Mouse (Mus musculus) erythroblast, adult 5-6 weeks (primary cell): ENCODE results near the gene Pcf11. TPM values are rescaled to one million over a fixed set of nuclear protein-coding genes. Genes with fewer than 3 reads are reported as not detected.
A peak's percentile ranks its signal among the peaks of the same experiment; 100 is the strongest.

ENCODE experiments used
- ATAC-seq: replicated peaks from 2 replicates; pipeline ENCODE4 v1.8.0; 2016; ENCODE audit warnings: moderate number of reproducible peaks, mild to moderate bottlenecking, moderate TSS enrichment, inconsistent platforms; ENCODE audit not compliant: poor library complexity, low FRiP score, severe bottlenecking
- total RNA-seq, 2 experiments: library from RNA; stranded (forward) in 1 of 2; stranded (reverse) in 1 of 2; fragments of 150-400 nt in 1 of 2; fragments of 200-764, 138-1000 nt in 1 of 2; gene quantifications; 2 replicates each; pipeline versions ENCODE4 v1.2.3 to v1.2.4; 2015 to 2017; ENCODE audit warnings: low replicate concordance in 2 of 2

Gene Pcf11
- total RNA-seq, 2 experiments from 2014 or later, result 118 to 186 TPM

DNA sequence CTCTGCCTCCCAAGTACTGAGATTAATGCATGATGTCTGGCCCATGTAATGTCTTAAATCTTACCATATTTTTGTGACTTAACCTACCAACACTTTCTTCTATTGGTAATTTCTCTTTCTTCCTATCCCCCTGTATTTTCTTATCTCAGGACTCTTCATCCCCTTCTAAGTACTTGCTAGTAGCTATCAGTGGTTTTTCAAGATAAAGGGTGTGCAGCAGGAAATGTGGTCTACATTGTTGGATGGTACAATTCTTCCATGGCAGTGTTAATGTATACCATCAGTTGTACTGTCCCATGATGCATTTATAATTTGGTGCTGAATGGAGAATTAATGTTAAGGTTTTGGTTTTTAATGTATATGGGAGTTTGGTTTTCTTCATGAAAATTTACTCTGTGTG lies 27.4 kb downstream of the Pcf11 start:
- ATAC-seq, result no peak

- ATAC-seq, result no peak
Observed at GRCm38 (mm10) chr7:92638050-92638449, 31.7 kb downstream of the Pcf11 start.

DNA sequence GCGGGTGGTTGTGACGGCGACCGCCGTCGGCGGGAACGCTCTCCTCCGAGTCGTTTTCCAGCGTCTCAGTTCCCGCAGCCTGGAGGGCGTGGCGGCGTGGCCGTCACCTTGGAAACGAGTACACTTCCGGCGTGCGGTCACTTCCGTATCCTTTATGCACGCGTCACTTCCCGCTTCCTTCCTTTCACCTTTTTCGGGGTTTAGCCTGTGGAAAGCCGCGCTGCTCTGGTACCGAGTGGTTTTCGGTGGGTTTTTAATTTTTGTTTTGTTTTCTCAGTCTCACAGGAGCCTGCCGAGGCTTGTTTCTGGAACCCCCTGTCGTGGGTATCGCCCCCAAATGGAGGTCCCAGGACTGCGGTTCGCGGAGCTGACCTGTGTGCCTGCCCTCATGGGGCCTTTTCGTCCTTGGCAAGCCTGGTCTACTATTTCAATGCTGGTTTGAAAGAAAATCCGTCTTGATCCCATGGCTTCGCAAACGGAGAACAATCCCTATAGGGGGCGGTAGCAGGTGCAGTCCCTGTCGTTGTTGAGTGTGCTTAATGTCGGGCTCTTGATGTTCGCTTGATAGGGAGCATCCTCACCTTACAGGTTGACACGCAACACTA lies 32.6 kb downstream of the Pcf11 start, which contains the start of gene Ankrd42:
Ankrd42 (minus strand) TSS at position 122 of the 605 bp plus-strand sequence.
- ATAC-seq, result peak; percentile 99

DNA sequence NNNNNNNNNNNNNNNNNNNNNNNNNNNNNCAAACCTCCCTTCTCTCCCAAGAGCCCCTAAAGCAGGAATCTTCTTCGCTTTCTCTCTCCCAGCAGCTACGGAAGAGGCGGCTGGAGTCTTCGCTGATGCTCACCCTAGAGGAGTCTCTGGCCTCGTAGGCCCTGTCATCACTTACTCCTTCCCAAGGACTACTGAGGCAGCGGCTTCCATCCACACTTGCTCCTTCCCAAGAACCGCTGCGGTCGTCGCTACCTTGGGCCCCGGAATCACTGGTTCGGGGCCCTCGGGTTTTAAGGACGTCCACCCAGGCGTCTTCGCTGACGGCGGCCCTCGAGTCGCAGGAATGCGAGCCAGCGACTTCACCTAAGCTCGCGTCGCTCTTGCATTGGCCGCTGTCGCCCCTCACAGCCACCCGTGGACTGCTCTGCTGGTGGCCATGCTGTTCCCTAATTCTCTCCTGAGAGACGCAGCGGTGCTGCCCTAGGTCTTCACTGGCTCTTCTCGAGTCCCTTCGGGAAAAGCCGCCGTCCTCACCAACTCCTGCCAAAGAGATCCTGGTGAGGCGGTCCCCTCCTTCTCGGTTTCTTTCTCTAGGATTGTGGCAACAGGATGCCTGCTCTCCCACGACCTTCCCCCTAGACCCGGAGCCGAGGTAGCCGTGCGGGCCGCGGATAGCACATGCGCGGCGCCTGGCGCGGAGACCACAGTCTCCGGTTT lies 33.3 kb downstream of the Pcf11 start:
- ATAC-seq, result peak; percentile 28

DNA sequence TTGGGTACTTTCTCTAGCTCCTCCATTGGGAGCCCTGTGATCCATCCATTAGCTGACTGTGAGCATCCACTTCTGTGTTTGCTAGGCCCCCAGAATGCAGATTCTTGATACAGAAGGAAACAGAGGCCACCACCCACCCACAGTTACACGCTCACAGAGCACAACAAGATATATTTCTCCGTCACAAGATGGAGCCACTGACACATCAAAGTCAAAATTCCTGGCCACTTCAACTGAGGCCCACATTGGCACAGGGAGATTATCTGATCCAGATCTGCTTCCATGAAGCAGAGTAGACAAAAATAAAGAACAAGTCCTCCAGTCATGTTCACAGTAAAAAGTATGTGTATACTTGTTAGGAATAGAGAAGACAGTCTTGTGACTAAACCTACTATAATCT lies 39.6 kb downstream of the Pcf11 start:
- ATAC-seq, result no peak

DNA sequence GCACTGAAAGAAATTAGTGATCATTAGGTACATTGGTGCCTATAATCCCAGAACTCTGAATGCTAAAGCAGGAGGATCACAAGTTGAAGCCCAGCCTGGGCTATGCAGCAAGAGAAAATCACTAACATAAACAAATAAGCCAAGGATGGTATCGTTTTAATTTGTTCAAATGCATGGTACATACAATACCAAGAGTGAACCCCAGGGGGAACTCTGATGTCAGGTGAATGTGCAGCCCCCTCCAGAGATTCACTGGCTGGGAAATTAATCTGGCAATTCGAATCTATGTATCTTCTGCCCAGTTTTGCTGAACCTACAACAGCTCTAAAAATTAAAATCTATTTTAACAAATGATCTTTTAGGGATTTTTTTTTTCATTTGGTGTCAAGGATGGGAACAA lies 45.2 kb downstream of the Pcf11 start:
- ATAC-seq, result no peak

DNA sequence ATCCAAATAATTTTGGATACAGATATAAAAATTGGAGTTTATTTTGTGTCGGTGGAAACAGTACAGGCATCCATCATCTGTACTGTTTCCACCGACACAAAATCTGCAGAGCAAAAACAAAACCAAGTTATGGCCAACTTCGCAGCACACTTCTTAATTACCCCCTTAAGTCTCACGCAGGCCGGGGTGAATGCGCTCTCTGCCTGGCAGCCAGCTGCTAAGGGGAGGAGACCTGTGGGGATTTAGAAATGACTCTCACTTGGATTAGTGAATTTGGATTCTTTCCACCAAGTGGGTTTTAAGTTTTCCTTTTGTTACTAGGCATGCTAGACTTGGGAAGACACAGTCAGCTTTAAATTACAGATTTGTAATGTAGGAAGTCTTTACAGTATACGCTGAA lies 58.9 kb downstream of the Pcf11 start:
- ATAC-seq, result no peak

- ATAC-seq, result no peak
Observed at GRCm38 (mm10) chr7:92604961-92605360, 64.8 kb downstream of the Pcf11 start.

Other genes with a start within 250 kb of the Pcf11 start
- 6.0 and 12.1 TPM in 2 replicates for gene Ccdc90b, start 108.8 kb downstream of the Pcf11 start, total RNA-seq (2015; ENCODE audit: low replicate concordance)
- gene Ccdc90b, start 108.8 kb downstream of the Pcf11 start, total RNA-seq (2017; ENCODE audit: low replicate concordance), result 6.8 and 8.9 TPM in 2 replicates
- gene Ankrd42, start 32.8 kb downstream of the Pcf11 start, total RNA-seq (2015; ENCODE audit: low replicate concordance), result not detected in 2 replicates
- gene Ankrd42, start 32.8 kb downstream of the Pcf11 start, total RNA-seq (2017; ENCODE audit: low replicate concordance), result 0.77 and 0.84 TPM in 2 replicates
- 30.4 and 43.3 TPM in 2 replicates for gene Rab30, start 71.7 kb upstream of the Pcf11 start, total RNA-seq (2015; ENCODE audit: low replicate concordance)
- 15.8 and 25.8 TPM in 2 replicates for gene Rab30, start 71.7 kb upstream of the Pcf11 start, total RNA-seq (2017; ENCODE audit: low replicate concordance)
- 6.7 and 9.4 TPM in 2 replicates for gene Ddias, start 204.3 kb upstream of the Pcf11 start, total RNA-seq (2015; ENCODE audit: low replicate concordance)
- gene Ddias, start 204.3 kb upstream of the Pcf11 start, total RNA-seq (2017; ENCODE audit: low replicate concordance), result 7.6 and 10.9 TPM in 2 replicates
- gene Prcp, start 204.5 kb upstream of the Pcf11 start, total RNA-seq (2015; ENCODE audit: low replicate concordance), result 37.5 and 37.6 TPM in 2 replicates
- gene Prcp, start 204.5 kb upstream of the Pcf11 start, total RNA-seq (2017; ENCODE audit: low replicate concordance), result 9.6 and 22.8 TPM in 2 replicates